Mouse (Mus musculus): Measurements from ENCODE around the gene Klk11. TPM values are rescaled to one million over a fixed set of nuclear protein-coding genes. Genes with fewer than 3 reads are reported as not detected.

The Klk11 gene
- polyA plus RNA-seq, 1 experiment from 2014 or later: not detected

DNA sequence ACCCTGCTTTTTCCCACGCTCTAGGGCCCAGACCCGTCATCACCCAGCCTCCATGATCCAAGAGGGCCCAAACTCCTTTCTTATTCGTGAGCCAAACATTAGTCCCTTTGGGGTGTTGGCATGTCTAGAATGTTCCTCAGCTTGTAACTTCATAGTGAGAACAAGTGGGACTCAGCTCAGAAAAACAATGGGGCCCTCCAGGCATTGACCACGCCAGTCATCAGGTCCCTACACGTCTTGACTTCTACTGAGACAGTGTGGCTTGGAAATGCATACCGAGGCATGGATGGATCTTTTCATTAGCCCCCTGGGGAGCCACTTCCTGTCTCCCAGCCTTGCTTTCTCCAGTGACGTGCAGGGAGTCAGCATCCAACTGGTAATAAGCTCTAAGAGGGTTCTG is 25.5 kb downstream of the Klk11 start:
- Histone ChIP-seq H3K27ac (ENCODE audit: low read depth) (no peak overlapping the region), H3K9me3 (ENCODE audit: low read length) (no peaks in the 10 kb centered on the region), H3K9ac (replicated peaks) (no peak overlapping the region), H3K27me3 (ENCODE audit: insufficient read depth, low read length) (peaks cover 21% of the 10 kb centered on the region), H3K36me3 (replicated peaks; ENCODE audit: insufficient read depth, low read length) (no peaks in the 10 kb centered on the region), H3K4me2 (ENCODE audit: low read depth, low read length) (no peak overlapping the region), H3K4me3 (ENCODE audit: low read depth, low read length) (no peak overlapping the region), H3K4me1 (ENCODE audit: insufficient read depth) (peaks cover 10% of the 10 kb centered on the region)
- 60% methylated on average over 7 of the region's 7 CpGs for WGBS (ENCODE audit: insufficient replicate concordance)
- ATAC-seq: no peak
- TF ChIP-seq EP300 (IDR thresholded peaks at IDR 0.05; ENCODE audit: low read depth): no peak
- TF ChIP-seq CTCF (IDR thresholded peaks at IDR 0.05; ENCODE audit: low read depth): no peak
- no peak for DNase-seq

DNA sequence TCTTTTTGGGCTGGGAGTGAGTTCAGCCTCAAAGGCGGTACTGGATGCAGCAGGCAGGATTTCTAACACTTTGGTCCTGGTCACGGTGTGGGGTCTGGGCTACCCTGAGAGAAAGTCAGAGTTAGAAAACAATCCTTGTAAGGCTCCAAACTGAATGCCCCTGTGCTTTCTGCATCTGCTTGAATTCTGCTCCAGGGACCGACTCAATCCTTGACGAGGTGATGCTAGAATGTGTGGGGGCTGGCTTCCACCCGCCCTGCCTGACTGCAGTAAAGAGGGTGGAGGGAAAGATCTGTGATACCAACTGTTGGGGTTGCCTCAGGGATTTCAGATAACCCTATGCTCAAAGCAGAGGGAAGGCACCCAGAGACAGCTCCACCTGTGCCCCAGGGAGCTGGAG is 36.6 kb downstream of the Klk11 start, which contains the start of gene Klk7:
Klk7 (plus strand) TSS at position 301 of the 400 bp plus-strand sequence.
- DNase-seq: no peak
- H3K27me3 ChIP-seq (ENCODE audit: insufficient read depth, low read length): no peaks in the 10 kb centered on the region
- ATAC-seq: no peak
- H3K9me3 ChIP-seq (ENCODE audit: low read length): no peaks in the 10 kb centered on the region
- H3K9ac ChIP-seq (replicated peaks): no peak within 1 kb of the TSS
- no peak within 1 kb of the TSS for H3K4me2 ChIP-seq (ENCODE audit: low read depth, low read length)
- no peaks in the 10 kb centered on the region for H3K4me1 ChIP-seq (ENCODE audit: insufficient read depth)
- TF ChIP-seq CTCF (IDR thresholded peaks at IDR 0.05; ENCODE audit: low read depth) (no peak), EP300 (IDR thresholded peaks at IDR 0.05; ENCODE audit: low read depth) (no peak)
- H3K4me3 ChIP-seq (ENCODE audit: low read depth, low read length): no peak within 1 kb of the TSS
- 50% methylated on average over 5 of the region's 5 CpGs for whole genome bisulfite sequencing (ENCODE audit: insufficient replicate concordance)
- no peaks in the 10 kb centered on the region for H3K36me3 ChIP-seq (replicated peaks; ENCODE audit: insufficient read depth, low read length)
- no peak within 1 kb of the TSS for H3K27ac ChIP-seq (ENCODE audit: low read depth)

- no peaks in the 10 kb centered on the region for H3K4me1 ChIP-seq (ENCODE audit: insufficient read depth)
- ATAC-seq (no peak), DNase-seq (no peak)
- WGBS (ENCODE audit: insufficient replicate concordance): 82% methylated on average over 7 of the region's 7 CpGs
- H3K36me3 ChIP-seq (replicated peaks; ENCODE audit: insufficient read depth, low read length): no peaks in the 10 kb centered on the region
- H3K4me2 ChIP-seq (ENCODE audit: low read depth, low read length): no peak overlapping the region
- H3K9me3 ChIP-seq (ENCODE audit: low read length): no peaks in the 10 kb centered on the region
- H3K27ac ChIP-seq (ENCODE audit: low read depth): no peak overlapping the region
- no peaks in the 10 kb centered on the region for H3K27me3 ChIP-seq (ENCODE audit: insufficient read depth, low read length)
- TF ChIP-seq CTCF (IDR thresholded peaks at IDR 0.05; ENCODE audit: low read depth) (no peak), EP300 (IDR thresholded peaks at IDR 0.05; ENCODE audit: low read depth) (no peak)
- no peak overlapping the region for H3K4me3 ChIP-seq (ENCODE audit: low read depth, low read length)
- H3K9ac ChIP-seq (replicated peaks): no peak overlapping the region
Measured at GRCm38 (mm10) chr7:43815211-43815610, 40.8 kb downstream of the Klk11 start.

GRCm38 (mm10) chr7:43816746-43817145 is 42.3 kb downstream of the Klk11 start:
- DNase-seq (no peak), ATAC-seq (no peak)
- Histone ChIP-seq H3K4me3 (ENCODE audit: low read depth, low read length) (no peak overlapping the region), H3K9ac (replicated peaks) (no peak overlapping the region), H3K4me1 (ENCODE audit: insufficient read depth) (no peaks in the 10 kb centered on the region), H3K9me3 (ENCODE audit: low read length) (no peaks in the 10 kb centered on the region), H3K27me3 (ENCODE audit: insufficient read depth, low read length) (no peaks in the 10 kb centered on the region), H3K36me3 (replicated peaks; ENCODE audit: insufficient read depth, low read length) (no peaks in the 10 kb centered on the region), H3K4me2 (ENCODE audit: low read depth, low read length) (no peak overlapping the region), H3K27ac (ENCODE audit: low read depth) (no peak overlapping the region)
- TF ChIP-seq CTCF (IDR thresholded peaks at IDR 0.05; ENCODE audit: low read depth) (no peak), EP300 (IDR thresholded peaks at IDR 0.05; ENCODE audit: low read depth) (no peak)

DNA sequence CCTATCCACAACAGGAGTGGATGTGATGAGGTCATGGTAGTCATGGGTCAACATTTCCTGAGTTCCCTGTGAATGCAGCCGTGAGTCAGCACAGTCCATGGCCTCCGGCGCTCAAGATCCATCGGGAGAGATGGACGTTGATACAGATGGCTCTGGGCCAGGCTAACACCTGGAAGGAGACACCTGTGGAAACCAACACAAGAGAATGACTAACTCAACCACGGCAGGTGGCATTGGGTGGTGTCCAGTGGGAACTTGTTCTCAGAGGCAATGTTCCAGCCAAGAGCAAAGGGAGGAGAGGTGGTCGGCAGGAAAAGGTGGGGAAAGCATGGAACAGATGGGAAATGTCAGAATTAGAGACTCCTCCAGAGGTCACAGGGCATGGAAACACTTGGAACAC is 47.2 kb downstream of the Klk11 start:
- H3K9me3 ChIP-seq (ENCODE audit: low read length): no peaks in the 10 kb centered on the region
- H3K4me1 ChIP-seq (ENCODE audit: insufficient read depth): no peaks in the 10 kb centered on the region
- H3K36me3 ChIP-seq (replicated peaks; ENCODE audit: insufficient read depth, low read length): no peaks in the 10 kb centered on the region
- DNase-seq (no peak), ATAC-seq (no peak)
- no peak overlapping the region for H3K4me3 ChIP-seq (ENCODE audit: low read depth, low read length)
- no peaks in the 10 kb centered on the region for H3K27me3 ChIP-seq (ENCODE audit: insufficient read depth, low read length)
- TF ChIP-seq EP300 (IDR thresholded peaks at IDR 0.05; ENCODE audit: low read depth) (no peak), CTCF (IDR thresholded peaks at IDR 0.05; ENCODE audit: low read depth) (no peak)
- 80% methylated on average over 7 of the region's 7 CpGs for WGBS (ENCODE audit: insufficient replicate concordance)
- no peak overlapping the region for H3K9ac ChIP-seq (replicated peaks)
- no peak overlapping the region for H3K4me2 ChIP-seq (ENCODE audit: low read depth, low read length)
- no peak overlapping the region for H3K27ac ChIP-seq (ENCODE audit: low read depth)

- Histone ChIP-seq H3K9me3 (ENCODE audit: low read length) (no peaks in the 10 kb centered on the region), H3K27ac (ENCODE audit: low read depth) (no peak within 1 kb of the TSS), H3K36me3 (replicated peaks; ENCODE audit: insufficient read depth, low read length) (no peaks in the 10 kb centered on the region), H3K9ac (replicated peaks) (no peak within 1 kb of the TSS), H3K27me3 (ENCODE audit: insufficient read depth, low read length) (no peaks in the 10 kb centered on the region), H3K4me1 (ENCODE audit: insufficient read depth) (no peaks in the 10 kb centered on the region), H3K4me2 (ENCODE audit: low read depth, low read length) (no peak within 1 kb of the TSS), H3K4me3 (ENCODE audit: low read depth, low read length) (no peak within 1 kb of the TSS)
- TF ChIP-seq CTCF (IDR thresholded peaks at IDR 0.05; ENCODE audit: low read depth) (no peak), EP300 (IDR thresholded peaks at IDR 0.05; ENCODE audit: low read depth) (no peak)
- 74% methylated on average over 10 of the region's 10 CpGs for WGBS (ENCODE audit: insufficient replicate concordance)
- DNase-seq (no peak), ATAC-seq (no peak)
Measured at GRCm38 (mm10) chr7:43824199-43824598, 49.8 kb downstream of the Klk11 start, which contains the start of gene Klk6. Klk6 (plus strand) TSS chr7:43824499.

- H3K9ac ChIP-seq (replicated peaks): no peak overlapping the region
- TF ChIP-seq EP300 (IDR thresholded peaks at IDR 0.05; ENCODE audit: low read depth) (no peak), CTCF (IDR thresholded peaks at IDR 0.05; ENCODE audit: low read depth) (no peak)
- no peak overlapping the region for H3K27ac ChIP-seq (ENCODE audit: low read depth)
- H3K4me1 ChIP-seq (ENCODE audit: insufficient read depth): no peaks in the 10 kb centered on the region
- no peaks in the 10 kb centered on the region for H3K36me3 ChIP-seq (replicated peaks; ENCODE audit: insufficient read depth, low read length)
- H3K4me3 ChIP-seq (ENCODE audit: low read depth, low read length): no peak overlapping the region
- no peak for ATAC-seq
- H3K4me2 ChIP-seq (ENCODE audit: low read depth, low read length): no peak overlapping the region
- no peaks in the 10 kb centered on the region for H3K9me3 ChIP-seq (ENCODE audit: low read length)
- no peaks in the 10 kb centered on the region for H3K27me3 ChIP-seq (ENCODE audit: insufficient read depth, low read length)
- 75% methylated on average over 5 of the region's 5 CpGs for WGBS (ENCODE audit: insufficient replicate concordance)
- no peak for DNase-seq
Measured at GRCm38 (mm10) chr7:43826056-43826455, 51.7 kb downstream of the Klk11 start.
